Mouse (Mus musculus) hematopoietic multipotent progenitor cell, adult 10-12 weeks (in vitro differentiated cells): ENCODE data around the gene Pcp2. TPM values are rescaled to one million over a fixed set of nuclear protein-coding genes. Genes with fewer than 3 reads are reported as not detected.

Source experiments
- polyA plus RNA-seq: library from polyadenylated mRNA; stranded (reverse); fragments of >175 nt; gene quantifications from 2 replicates; pipeline ENCODE4 v1.2.3, GENCODE M21; 2012; ENCODE audit warnings: low replicate concordance

Pcp2 gene
- polyA plus RNA-seq, result not detected in 2 replicates

GRCm38 (mm10) chr8:3625445-3625844 is at the start of gene Pcp2:
TSS of gene Pcp2 (minus strand) at chr8:3625545.

GRCm38 (mm10) chr8:3671980-3672491 is 46.7 kb upstream of the Pcp2 start, which contains the start of gene Fcor:
TSS of gene Fcor (minus strand) at chr8:3672362.

GRCm38 (mm10) chr8:3665507-3665906 is 40.2 kb upstream of the Pcp2 start, which contains the start of gene Mcemp1:
TSS of gene Mcemp1 (plus strand) at chr8:3665754.

DNA sequence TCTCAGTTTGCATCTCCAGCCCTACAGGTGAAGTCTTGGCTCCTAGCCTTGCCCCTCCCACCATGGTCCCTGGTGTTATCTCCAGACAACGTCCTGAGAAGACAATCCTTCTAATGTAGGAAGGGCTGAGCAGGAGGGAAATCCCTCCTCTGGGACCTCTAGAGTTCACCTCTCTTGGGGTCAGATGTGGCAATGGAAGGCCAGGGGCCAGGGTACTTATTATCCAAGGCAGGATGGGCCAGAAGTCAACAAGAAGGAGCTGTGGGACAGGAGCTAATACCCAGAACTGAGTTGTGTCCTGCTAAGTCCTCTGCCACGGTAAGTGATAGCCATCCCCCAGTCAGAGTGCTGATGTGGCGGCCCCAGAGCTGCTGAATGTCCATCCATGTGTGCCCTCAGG is 30.2 kb upstream of the Pcp2 start, which contains the start of gene Retn:
Retn (plus strand) TSS at position 245 of the 400 bp plus-strand sequence.

GRCm38 (mm10) chr8:3630647-3631477 is 5.5 kb upstream of the Pcp2 start, which contains the start of gene Stxbp2:
TSS of gene Stxbp2 (plus strand) at chr8:3630955.

GRCm38 (mm10) chr8:3621199-3621970 is 4.0 kb downstream of the Pcp2 start, which contains the start of the genes Xab2 and Pet100:
TSS of gene Xab2 (minus strand) at chr8:3621316.
TSS of gene Pet100 (plus strand) at chr8:3621548.

GRCm38 (mm10) chr8:3586993-3587390 is 38.4 kb downstream of the Pcp2 start, which contains the start of gene Camsap3:
TSS of gene Camsap3 (plus strand) at chr8:3587293.

Other genes with a start within 250 kb of the Pcp2 start
- 172 and 499 TPM in 2 replicates for gene Arhgef18, start 232.5 kb downstream of the Pcp2 start, polyA plus RNA-seq
- gene Pex11g, start 157.9 kb downstream of the Pcp2 start, polyA plus RNA-seq, result 1.2 and 2.5 TPM in 2 replicates
- gene Tex45, start 154.7 kb downstream of the Pcp2 start, polyA plus RNA-seq, result not detected in 2 replicates
- 14.3 and 16.8 TPM in 2 replicates for gene Zfp358, start 132.4 kb downstream of the Pcp2 start, polyA plus RNA-seq
- gene Mcoln1, start 125.1 kb downstream of the Pcp2 start, polyA plus RNA-seq, result 222 and 644 TPM in 2 replicates
- gene Pnpla6, start 110.2 kb downstream of the Pcp2 start, polyA plus RNA-seq, result 29.1 and 33.3 TPM in 2 replicates
- not detected in 2 replicates for gene C330021F23Rik, start 57.6 kb downstream of the Pcp2 start, polyA plus RNA-seq
- 0.71 and 0.91 TPM in 2 replicates for gene Camsap3, start 38.3 kb downstream of the Pcp2 start, polyA plus RNA-seq
- 29.0 and 45.7 TPM in 2 replicates for gene Xab2, start 4.2 kb downstream of the Pcp2 start, polyA plus RNA-seq
- gene Pet100, start 4.0 kb downstream of the Pcp2 start, polyA plus RNA-seq, result 49.9 and 67.0 TPM in 2 replicates
- gene Stxbp2, start 5.4 kb upstream of the Pcp2 start, polyA plus RNA-seq, result 150 and 483 TPM in 2 replicates
- gene Retn, start 30.2 kb upstream of the Pcp2 start, polyA plus RNA-seq, result 0.15 and 0.60 TPM in 2 replicates
- gene Mcemp1, start 40.2 kb upstream of the Pcp2 start, polyA plus RNA-seq, result 0.71 and 1.0 TPM in 2 replicates
- gene Fcor, start 46.8 kb upstream of the Pcp2 start, polyA plus RNA-seq, result 0.49 TPM in 1 of 2 replicates, not detected in the other
- 27.5 and 30.0 TPM in 2 replicates for gene Trappc5, start 50.8 kb upstream of the Pcp2 start, polyA plus RNA-seq
- 83.0 and 276 TPM in 2 replicates for gene Fcer2a, start 68.6 kb upstream of the Pcp2 start, polyA plus RNA-seq
- 0.20 and 0.39 TPM in 2 replicates for gene Clec4g, start 95.1 kb upstream of the Pcp2 start, polyA plus RNA-seq
- gene Cd209a, start 123.4 kb upstream of the Pcp2 start, polyA plus RNA-seq, result 6.7 and 12.2 TPM in 2 replicates
- 0.14 and 0.17 TPM in 2 replicates for gene Cd209e, start 228.8 kb upstream of the Pcp2 start, polyA plus RNA-seq